Mouse (Mus musculus): ENCODE data around the gene Eva1b.

Gene Eva1b

DNA sequence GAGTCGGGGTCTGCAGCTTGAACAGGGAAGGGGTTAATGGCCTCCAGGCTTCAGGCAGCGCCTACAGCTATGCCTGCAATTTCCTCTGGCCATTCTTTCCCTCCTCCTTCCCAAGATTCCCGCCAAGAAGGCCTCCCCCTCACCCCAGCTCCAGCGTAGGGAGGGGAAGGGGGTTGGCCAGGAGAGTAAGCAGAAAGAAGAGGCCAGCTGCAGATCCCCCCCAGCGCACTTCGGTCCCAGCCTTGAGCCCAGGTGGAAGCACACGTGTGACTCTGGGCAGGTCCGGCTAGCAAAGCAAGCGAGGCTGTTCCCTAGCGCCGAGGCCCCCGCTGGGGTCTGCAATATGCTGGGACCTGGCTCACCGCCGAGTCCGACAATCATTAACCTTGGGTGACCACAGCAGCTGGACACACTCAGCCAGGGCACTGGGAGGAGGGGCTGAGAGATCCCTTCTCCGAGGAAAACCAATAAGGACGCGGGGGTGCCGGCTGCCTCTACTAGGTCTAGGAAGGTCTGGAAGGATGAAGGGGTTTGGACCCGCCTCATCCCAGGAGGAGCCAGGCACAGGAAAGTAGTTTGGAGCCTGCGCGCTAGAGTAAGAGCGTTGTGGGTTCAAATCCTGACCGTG, at the start of gene Eva1b:
Gene Eva1b (plus strand): TSS at position 212 of the 628 bp plus-strand sequence.
- no peak for DNase-seq (ENCODE audit: low spot score in 2 of 2)

DNA sequence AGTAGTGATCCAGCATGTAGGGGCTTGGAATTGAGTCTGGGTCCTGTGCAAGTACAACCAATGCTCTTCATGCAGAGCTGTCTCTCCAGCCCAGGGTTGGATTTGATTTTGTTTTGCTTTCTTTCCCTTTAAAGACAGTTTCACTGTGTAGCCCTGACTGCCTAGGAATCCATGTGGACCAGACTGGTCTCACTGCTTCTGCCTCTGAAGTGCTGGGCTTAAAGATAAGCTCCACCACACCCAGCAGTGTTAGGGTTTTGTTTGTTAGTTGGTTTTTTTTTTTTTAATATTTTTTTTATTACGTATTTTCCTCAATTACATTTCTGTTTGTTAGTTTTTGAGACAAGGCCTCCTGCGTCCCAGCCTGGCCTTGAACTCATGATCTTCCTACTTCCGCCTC, 48.2 kb upstream of the Eva1b start:
- no peak for DNase-seq (ENCODE audit: low spot score in 2 of 2)

GRCm38 (mm10) chr4:126100764-126101163, 46.8 kb upstream of the Eva1b start:
- DNase-seq (ENCODE audit: low spot score in 2 of 2), result no peak

- DNase-seq (ENCODE audit: low spot score in 2 of 2), result no peak
These were observed 45.3 kb upstream of the Eva1b start for GRCm38 (mm10) chr4:126102061-126102841.

DNA sequence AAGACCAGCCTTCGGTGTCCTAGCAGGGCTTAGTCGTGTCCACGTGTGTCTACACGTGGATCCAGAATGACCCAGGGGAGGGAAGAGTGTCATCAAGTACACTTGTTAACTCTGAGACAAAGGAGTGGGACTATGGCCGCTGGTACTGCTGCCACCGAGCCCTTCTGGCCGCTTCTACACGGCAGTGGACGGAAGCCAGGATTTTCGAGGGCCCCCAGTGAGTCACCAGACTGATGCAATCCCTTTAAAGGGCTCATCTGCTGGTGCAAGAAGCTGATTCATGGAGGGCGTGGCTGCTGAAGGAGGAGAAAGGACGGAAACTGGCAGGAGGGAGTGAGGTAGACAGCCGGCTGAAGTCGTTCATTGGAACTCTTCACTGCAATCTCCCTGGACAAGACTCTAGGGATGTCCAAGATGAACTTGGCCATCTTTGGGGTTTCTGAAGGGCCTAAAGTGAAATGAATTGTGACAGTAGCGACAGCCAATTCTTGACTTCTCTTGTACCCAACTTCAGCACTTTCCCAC, 44.4 kb upstream of the Eva1b start:
- DNase-seq (ENCODE audit: low spot score in 2 of 2), result peak; percentile 60 to 71

DNA sequence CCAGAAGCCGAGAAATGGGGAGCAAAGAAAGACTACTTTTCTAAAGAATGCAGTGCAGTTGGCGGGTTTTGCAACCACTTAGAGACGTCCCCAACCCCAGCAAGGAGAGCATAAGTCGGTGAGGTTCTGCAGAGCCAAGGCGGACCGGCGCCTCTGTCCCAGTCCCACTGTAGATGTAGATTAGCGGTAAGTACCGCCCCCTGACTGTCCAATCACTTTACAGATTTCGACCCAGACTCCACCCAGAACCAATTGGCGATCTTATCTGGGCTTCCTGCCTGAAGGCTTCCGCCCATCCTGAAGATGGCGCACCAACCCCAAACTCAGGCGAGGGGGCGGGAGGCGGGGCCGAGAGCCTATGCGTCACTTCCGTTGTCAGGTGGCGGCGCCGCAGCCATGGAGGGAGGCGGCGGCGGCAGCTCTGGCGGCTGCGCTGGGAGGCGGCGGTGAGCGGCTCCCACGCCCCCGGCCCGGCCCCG, 43.9 kb upstream of the Eva1b start, which contains the start of gene Stk40:
Gene Stk40 (plus strand): TSS at position 368 of the 479 bp plus-strand sequence.
- peak; percentile 83 to 90 for DNase-seq (ENCODE audit: low spot score in 2 of 2)

DNA sequence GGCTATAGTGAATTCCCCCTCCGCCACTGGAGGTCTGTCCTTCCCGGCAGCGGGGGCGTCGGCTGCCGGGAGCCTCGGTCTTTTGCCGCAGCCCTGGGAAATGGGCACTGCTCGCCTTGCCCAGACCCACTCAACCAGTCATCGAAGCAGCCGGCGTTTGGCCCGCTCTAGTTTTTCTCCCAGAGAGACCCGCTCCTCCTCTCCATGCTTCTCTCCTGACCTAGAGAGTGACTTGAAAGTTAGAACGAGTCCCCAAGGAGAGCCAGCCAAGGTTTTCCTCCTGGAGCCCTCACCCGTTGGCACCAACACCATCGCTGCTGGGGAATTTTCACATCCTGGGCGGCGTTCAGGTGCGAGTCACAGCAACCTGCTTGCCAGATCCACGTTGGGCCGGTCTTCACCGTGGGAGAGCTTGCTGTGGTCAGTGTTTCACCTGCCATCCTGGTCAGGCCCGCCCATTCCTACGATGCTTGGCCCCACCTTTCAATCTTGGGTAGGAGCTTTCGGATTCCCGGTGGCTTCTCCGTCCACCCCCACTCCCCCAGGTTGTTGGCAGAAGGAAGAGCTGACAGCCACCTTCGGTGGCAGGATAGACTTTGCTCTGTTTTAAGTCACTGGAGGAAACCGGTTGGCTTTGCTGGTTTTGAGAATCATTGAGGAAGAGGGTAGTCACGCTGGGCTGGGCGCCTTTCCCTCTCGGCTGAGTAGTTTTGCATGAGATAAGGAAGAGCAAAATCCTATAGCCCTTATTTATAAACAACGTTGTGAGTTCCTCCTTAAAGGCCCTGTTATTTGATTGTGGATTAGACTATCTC, 43.1 kb upstream of the Eva1b start:
- no peak for DNase-seq (ENCODE audit: low spot score in 2 of 2)

- DNase-seq (ENCODE audit: low spot score in 2 of 2), result no peak
These were observed 42.3 kb upstream of the Eva1b start for GRCm38 (mm10) chr4:126105131-126105783.

GRCm38 (mm10) chr4:126108061-126108740, 39.3 kb upstream of the Eva1b start:
- no peak for DNase-seq (ENCODE audit: low spot score in 2 of 2)

GRCm38 (mm10) chr4:126109613-126110373, 37.8 kb upstream of the Eva1b start:
- DNase-seq (ENCODE audit: low spot score in 2 of 2), result no peak

DNA sequence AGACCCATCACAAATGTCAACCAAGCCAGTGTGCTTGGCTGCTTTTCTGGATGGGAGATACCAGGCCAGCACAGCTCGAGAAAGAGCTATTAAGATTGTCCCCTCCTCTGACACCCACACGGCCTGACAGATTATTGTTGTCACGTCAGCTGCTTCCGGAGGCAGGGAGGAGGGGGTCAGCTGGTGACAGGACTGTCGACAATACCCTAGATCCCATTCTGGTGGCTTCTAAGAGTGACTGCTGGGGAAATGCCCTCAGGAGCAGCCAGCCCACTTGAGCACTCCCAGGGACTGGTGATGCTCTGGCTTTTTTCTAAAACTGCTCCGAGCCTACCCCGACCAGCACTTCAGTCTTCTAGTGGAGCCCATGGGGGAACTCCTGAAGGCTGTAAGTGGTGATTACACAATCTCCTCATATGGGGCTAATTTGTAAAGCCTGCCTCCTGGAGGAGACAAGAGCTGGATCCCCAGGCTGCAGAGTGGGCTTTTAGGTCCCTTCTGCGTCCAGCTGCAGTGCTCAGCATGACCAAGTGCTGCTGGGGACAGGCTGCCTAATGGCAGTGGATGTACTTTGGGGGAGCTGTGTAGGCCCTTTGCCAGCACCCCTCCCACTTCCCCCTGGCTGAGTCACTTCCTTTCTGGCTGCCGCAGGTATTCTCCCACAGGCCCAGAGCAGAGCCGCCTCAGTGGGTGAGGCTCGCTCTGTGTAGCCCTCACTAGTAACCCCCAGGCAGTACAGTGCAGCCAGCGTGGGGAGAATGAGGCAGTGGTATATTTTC, 37.0 kb upstream of the Eva1b start:
- DNase-seq (ENCODE audit: low spot score in 2 of 2), result peak; percentile 56 to 70

- no peak for DNase-seq (ENCODE audit: low spot score in 2 of 2)
These were observed 36.4 kb upstream of the Eva1b start for GRCm38 (mm10) chr4:126111153-126111549.

DNA sequence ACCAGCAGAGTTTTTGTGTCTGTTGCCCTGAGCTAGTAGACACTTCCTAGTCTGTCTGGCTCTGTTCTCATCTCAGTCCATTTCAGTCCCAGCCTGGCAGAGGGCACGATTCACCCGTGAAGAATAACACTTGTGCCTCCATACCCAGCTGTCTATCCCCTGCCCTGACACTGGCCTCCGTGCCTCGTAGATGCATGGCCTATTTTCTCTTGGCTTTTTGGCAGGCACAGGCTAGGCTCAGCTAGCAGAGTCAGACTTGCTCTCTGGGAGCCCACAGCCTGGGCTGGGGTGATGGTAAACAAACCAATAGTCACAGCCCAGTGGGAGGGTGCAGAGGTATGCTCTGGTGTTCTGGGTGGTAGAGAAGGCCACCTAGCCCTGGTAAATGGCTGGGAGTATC, 34.3 kb upstream of the Eva1b start:
- no peak for DNase-seq (ENCODE audit: low spot score in 2 of 2)

DNA sequence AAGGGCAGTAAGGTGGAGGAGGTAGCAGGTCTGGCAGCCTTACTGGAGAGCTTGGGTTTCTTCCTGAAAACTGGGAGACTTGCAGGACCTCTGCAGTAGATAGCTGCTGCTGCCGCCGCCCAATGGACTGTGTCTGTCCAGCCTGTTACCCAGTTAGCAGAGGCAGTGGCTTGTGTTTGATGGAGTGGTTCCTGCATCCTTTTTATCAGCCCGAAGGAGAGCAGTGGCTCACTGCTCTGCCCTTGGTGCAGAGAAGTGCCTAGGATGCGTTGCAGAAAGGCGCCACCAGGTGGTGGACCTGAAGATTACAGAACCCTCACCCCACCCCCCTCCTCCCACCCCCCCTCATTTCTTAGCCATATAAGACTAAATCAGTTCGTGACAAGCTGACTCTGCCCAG, 33.6 kb upstream of the Eva1b start:
- DNase-seq (ENCODE audit: low spot score in 2 of 2), result no peak

DNA sequence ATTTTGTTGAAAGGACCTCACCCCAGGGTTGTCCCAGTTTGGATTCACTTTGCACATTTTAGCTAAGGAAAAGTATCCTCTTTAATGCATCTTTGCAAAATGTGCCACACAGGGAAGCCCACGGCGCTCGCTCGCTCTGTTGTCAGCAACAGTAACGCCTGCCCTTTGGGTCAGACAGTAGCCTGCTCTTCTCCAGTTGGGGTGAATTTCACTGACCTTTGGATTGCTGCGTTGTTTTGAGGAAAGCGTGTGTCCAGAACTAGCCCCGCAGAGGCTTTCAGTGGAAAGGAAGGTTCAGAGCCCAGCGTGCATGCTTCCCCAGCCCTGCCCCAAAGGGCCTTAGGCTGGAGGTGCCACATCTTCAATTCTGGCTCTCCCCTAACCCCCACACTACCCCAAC, 32.1 kb upstream of the Eva1b start:
- DNase-seq (ENCODE audit: low spot score in 2 of 2), result no peak

DNA sequence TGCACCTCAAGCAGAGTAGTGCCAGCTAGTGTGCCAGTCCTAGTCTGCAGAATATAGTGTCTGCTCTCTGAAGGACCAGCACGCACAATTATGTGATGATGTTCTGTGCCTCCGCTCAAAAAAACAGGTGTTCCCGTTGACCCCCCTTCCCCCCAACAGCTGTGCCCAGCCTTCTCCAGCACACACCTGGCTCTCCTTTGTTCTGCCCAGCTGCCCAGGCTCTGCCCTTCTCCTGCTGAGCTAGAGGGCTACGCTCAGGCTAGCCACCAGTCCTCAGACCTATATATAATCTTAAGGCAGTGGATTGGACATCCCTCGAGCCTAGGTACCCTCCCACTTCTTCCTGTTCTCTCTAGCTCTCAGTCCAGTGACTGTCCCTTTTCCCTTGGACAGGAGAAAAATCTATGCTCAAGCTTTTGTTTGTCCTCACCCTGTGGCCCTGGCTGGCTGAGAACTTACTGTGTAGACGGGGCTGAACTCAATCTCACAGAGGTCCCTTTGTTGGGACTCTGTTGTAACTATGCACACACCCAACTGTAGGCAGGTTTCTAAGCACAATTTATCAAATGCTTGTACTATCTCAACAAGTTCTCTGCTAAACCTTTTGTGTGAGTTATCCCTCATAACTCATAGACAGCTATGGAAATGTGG, 31.5 kb upstream of the Eva1b start:
- DNase-seq (ENCODE audit: low spot score in 2 of 2), result no peak

- no peak for DNase-seq (ENCODE audit: low spot score in 2 of 2)
These were observed 30.4 kb upstream of the Eva1b start for GRCm38 (mm10) chr4:126117116-126117515.

DNA sequence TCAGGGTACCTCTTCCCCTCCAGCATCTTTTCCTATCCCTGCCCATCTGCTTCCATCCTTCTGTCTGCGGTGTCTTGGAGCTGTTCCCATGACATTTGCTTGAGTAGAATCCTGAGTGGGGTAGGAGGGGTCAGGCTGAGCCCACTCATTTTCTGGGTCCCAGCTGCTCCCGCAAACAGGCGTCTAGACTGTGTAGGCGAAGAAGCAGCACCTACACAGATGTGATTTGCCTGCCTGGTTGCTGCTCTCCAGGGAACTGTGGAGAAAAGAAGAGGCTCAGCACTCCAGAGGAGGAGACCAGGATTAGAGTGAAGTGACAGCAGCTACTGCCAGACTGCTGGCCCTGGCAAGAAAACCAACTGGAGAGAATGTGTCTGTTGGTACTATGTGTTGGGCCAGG, 28.9 kb upstream of the Eva1b start:
- DNase-seq (ENCODE audit: low spot score in 2 of 2), result no peak

- DNase-seq (ENCODE audit: low spot score in 2 of 2), result no peak
These were observed 28.5 kb upstream of the Eva1b start for GRCm38 (mm10) chr4:126119051-126119450.

Measured in frontal cortex, postnatal 25 days (tissue).